Mouse (Mus musculus): ENCODE data around the gene Arhgef15. TPM values are rescaled to one million over a fixed set of nuclear protein-coding genes. Genes with fewer than 3 reads are reported as not detected.

Gene Arhgef15
- total RNA-seq, 4 experiments from 2014 or later, result 15.5 to 32.7 (median 24.5) TPM

Small RNA genes within 50 kb of the gene (microRNA-seq; reads per million reads assigned to microRNA genes)
- gene Mir3062, result 0 to 0.17 reads per million in 2 experiments

Other genes with a start within 250 kb of the Arhgef15 start
- gene Ndel1, start 85.6 kb downstream of the Arhgef15 start, total RNA-seq (2022), result 10 to 100 TPM; 59.5 to 79.4 (median 68.0) TPM
- gene Rnf222, start 68.9 kb downstream of the Arhgef15 start, total RNA-seq (2022), result under 1 TPM in 3 of 4 experiments, not detected in 1; 0.08 to 0.21 (median 0.09) TPM
- gene Rpl26, start 55.9 kb downstream of the Arhgef15 start, total RNA-seq (2022), result 1,000 to 10,000 TPM; 1,214 to 1,402 (median 1,307) TPM
- gene Odf4, start 30.4 kb downstream of the Arhgef15 start, total RNA-seq (2022), result 1 to 10 TPM in 1 of 4 experiments, under 1 TPM in 2, not detected in 1; 0.35 to 1.7 (median 0.78) TPM
- 10 to 100 TPM; 14.7 to 35.0 (median 28.1) TPM for gene Slc25a35, start 10.7 kb upstream of the Arhgef15 start, total RNA-seq (2022)
- gene Rangrf, start 17.7 kb upstream of the Arhgef15 start, total RNA-seq (2022), result 10 to 100 TPM; 21.0 to 27.9 (median 23.6) TPM
- gene Pfas, start 51.0 kb upstream of the Arhgef15 start, total RNA-seq (2022), result 10 to 100 TPM; 33.9 to 48.4 (median 40.5) TPM
- gene Ctc1, start 58.4 kb upstream of the Arhgef15 start, total RNA-seq (2022), result 10 to 100 TPM; 30.7 to 46.1 (median 39.2) TPM
- gene Aurkb, start 88.2 kb upstream of the Arhgef15 start, total RNA-seq (2022), result 1 to 10 TPM; 1.7 to 2.9 (median 2.3) TPM
- gene Borcs6, start 102.2 kb upstream of the Arhgef15 start, total RNA-seq (2022), result 10 to 100 TPM; 29.8 to 33.9 (median 31.5) TPM
- gene Tmem107, start 113.3 kb upstream of the Arhgef15 start, total RNA-seq (2022), result 10 to 100 TPM; 13.1 to 28.3 (median 19.4) TPM
- gene Vamp2, start 131.0 kb upstream of the Arhgef15 start, total RNA-seq (2022), result 100 to 1,000 TPM; 118 to 221 (median 178) TPM
- gene Per1, start 137.7 kb upstream of the Arhgef15 start, total RNA-seq (2022), result 100 to 1,000 TPM in 1 of 4 experiments, 10 to 100 TPM in 3; 30.0 to 119 (median 51.6) TPM
- gene Hes7, start 162.9 kb upstream of the Arhgef15 start, total RNA-seq (2022), result under 1 TPM in 2 of 4 experiments, not detected in 2; 0.18 to 0.22 TPM
- gene 9130213A22Rik, start 165.1 kb upstream of the Arhgef15 start, total RNA-seq (2022), result under 1 TPM; 0.26 to 0.95 (median 0.84) TPM
- 1 to 10 TPM in 3 of 4 experiments, under 1 TPM in 1; 0.87 to 2.2 (median 1.7) TPM for gene Aloxe3, start 168.4 kb upstream of the Arhgef15 start, total RNA-seq (2022)
- not detected for gene Alox12b, start 199.5 kb upstream of the Arhgef15 start, total RNA-seq (2022)
- gene Alox8, start 240.4 kb upstream of the Arhgef15 start, total RNA-seq (2022), result not detected

Data from adrenal gland, adult 8-10 months (tissue).